Mouse (Mus musculus): ENCODE data around the gene Mog. TPM values are rescaled to one million over a fixed set of nuclear protein-coding genes. Genes with fewer than 3 reads are reported as not detected.

Gene Mog
- not detected in 2 replicates for polyA plus RNA-seq (2011; ENCODE audit: insufficient read length, low read depth, missing spikeins)

GRCm38 (mm10) chr17:37022628-37023576, at the start of gene Mog:
Mog (minus strand) TSS chr17:37023398.
- TF ChIP-seq POLR2A (IDR thresholded peaks at IDR 0.05; ENCODE audit: low read depth, low read length) (no peak), CTCF (IDR thresholded peaks at IDR 0.05; ENCODE audit: borderline replicate concordance, insufficient read depth, low read length) (no peak)
- Histone ChIP-seq H3K27ac (ENCODE audit: insufficient read depth, low read length) (no peak within 1 kb of the TSS), H3K4me1 (ENCODE audit: control insufficient read depth, insufficient read depth, low read length) (no peaks in the 10 kb centered on the region), H3K4me3 (ENCODE audit: insufficient read depth, low read length) (no peak within 1 kb of the TSS)

- no peak for TF ChIP-seq POLR2A (IDR thresholded peaks at IDR 0.05; ENCODE audit: low read depth, low read length)
- TF ChIP-seq CTCF (IDR thresholded peaks at IDR 0.05; ENCODE audit: borderline replicate concordance, insufficient read depth, low read length): no peak
- Histone ChIP-seq H3K4me3 (ENCODE audit: insufficient read depth, low read length) (no peak overlapping the region), H3K4me1 (ENCODE audit: control insufficient read depth, insufficient read depth, low read length) (peaks cover 10% of the 10 kb centered on the region; the same call in 1 of the 2 replicates), H3K27ac (ENCODE audit: insufficient read depth, low read length) (no peak overlapping the region)
Measured at GRCm38 (mm10) chr17:37072730-37073276, 49.6 kb upstream of the Mog start.

- H3K4me3 ChIP-seq (ENCODE audit: insufficient read depth, low read length): no peak overlapping the region
- H3K4me1 ChIP-seq (ENCODE audit: control insufficient read depth, insufficient read depth, low read length): peaks cover 10% of the 10 kb centered on the region; the same call in 1 of the 2 replicates
- no peak overlapping the region for H3K27ac ChIP-seq (ENCODE audit: insufficient read depth, low read length)
- TF ChIP-seq POLR2A (IDR thresholded peaks at IDR 0.05; ENCODE audit: low read depth, low read length): no peak
- no peak for TF ChIP-seq CTCF (IDR thresholded peaks at IDR 0.05; ENCODE audit: borderline replicate concordance, insufficient read depth, low read length)
Measured at GRCm38 (mm10) chr17:37072080-37072729, 49.0 kb upstream of the Mog start.

GRCm38 (mm10) chr17:37070121-37070520, 46.9 kb upstream of the Mog start:
- TF ChIP-seq POLR2A (IDR thresholded peaks at IDR 0.05; ENCODE audit: low read depth, low read length) (no peak), CTCF (IDR thresholded peaks at IDR 0.05; ENCODE audit: borderline replicate concordance, insufficient read depth, low read length) (no peak)

GRCm38 (mm10) chr17:37067861-37068260, 44.7 kb upstream of the Mog start:
- Histone ChIP-seq H3K27ac (ENCODE audit: insufficient read depth, low read length) (no peak overlapping the region), H3K4me3 (ENCODE audit: insufficient read depth, low read length) (no peak overlapping the region), H3K4me1 (ENCODE audit: control insufficient read depth, insufficient read depth, low read length) (peaks cover 7% of the 10 kb centered on the region; the same call in 1 of the 2 replicates)
- no peak for TF ChIP-seq CTCF (IDR thresholded peaks at IDR 0.05; ENCODE audit: borderline replicate concordance, insufficient read depth, low read length)
- TF ChIP-seq POLR2A (IDR thresholded peaks at IDR 0.05; ENCODE audit: low read depth, low read length): no peak

More at GRCm38 (mm10) chr17:37070121-37070520, 46.9 kb upstream of the Mog start:
- H3K27ac ChIP-seq (ENCODE audit: insufficient read depth, low read length): peak overlapping the region; percentile 39; the same call in 1 of the 2 replicates
- H3K4me1 ChIP-seq (ENCODE audit: control insufficient read depth, insufficient read depth, low read length): peaks cover 7% of the 10 kb centered on the region; the same call in 1 of the 2 replicates
- no peak overlapping the region for H3K4me3 ChIP-seq (ENCODE audit: insufficient read depth, low read length)

- TF ChIP-seq CTCF (IDR thresholded peaks at IDR 0.05; ENCODE audit: borderline replicate concordance, insufficient read depth, low read length): no peak
- TF ChIP-seq POLR2A (IDR thresholded peaks at IDR 0.05; ENCODE audit: low read depth, low read length): no peak
- Histone ChIP-seq H3K4me1 (ENCODE audit: control insufficient read depth, insufficient read depth, low read length) (peaks cover 16% of the 10 kb centered on the region), H3K27ac (ENCODE audit: insufficient read depth, low read length) (no peak overlapping the region), H3K4me3 (ENCODE audit: insufficient read depth, low read length) (no peak overlapping the region)
Measured at GRCm38 (mm10) chr17:37065993-37066392, 42.8 kb upstream of the Mog start.

GRCm38 (mm10) chr17:37063686-37064495, 40.7 kb upstream of the Mog start:
- H3K27ac ChIP-seq (ENCODE audit: insufficient read depth, low read length): no peak overlapping the region
- no peak for TF ChIP-seq CTCF (IDR thresholded peaks at IDR 0.05; ENCODE audit: borderline replicate concordance, insufficient read depth, low read length)
- TF ChIP-seq POLR2A (IDR thresholded peaks at IDR 0.05; ENCODE audit: low read depth, low read length): no peak
- H3K4me3 ChIP-seq (ENCODE audit: insufficient read depth, low read length): no peak overlapping the region
- peaks cover 10% of the 10 kb centered on the region for H3K4me1 ChIP-seq (ENCODE audit: control insufficient read depth, insufficient read depth, low read length)

GRCm38 (mm10) chr17:37063063-37063462, 39.9 kb upstream of the Mog start:
- Histone ChIP-seq H3K4me1 (ENCODE audit: control insufficient read depth, insufficient read depth, low read length) (peaks cover 10% of the 10 kb centered on the region), H3K27ac (ENCODE audit: insufficient read depth, low read length) (peak overlapping the region; percentile 50; the same call in 1 of the 2 replicates), H3K4me3 (ENCODE audit: insufficient read depth, low read length) (no peak overlapping the region)
- TF ChIP-seq POLR2A (IDR thresholded peaks at IDR 0.05; ENCODE audit: low read depth, low read length) (no peak), CTCF (IDR thresholded peaks at IDR 0.05; ENCODE audit: borderline replicate concordance, insufficient read depth, low read length) (no peak)

Measured in embryonic fibroblast, embryonic 13.5 days (primary cell).